Mouse (Mus musculus) cerebellum, adult (tissue): ENCODE results near the gene Ccdc27.
A peak's percentile ranks its signal among the peaks of the same experiment; 100 is the strongest.

Source experiments
- ATAC-seq: cut with Nextera tagmentation; 2 replicates; pipeline ENCODE4 v1.9.2; 2017; ENCODE audit warnings: mild to moderate bottlenecking, moderate library complexity, mixed read lengths; ENCODE audit not compliant: insufficient number of reproducible peaks, low FRiP score, low TSS enrichment

Ccdc27 gene

GRCm38 (mm10) chr4:154026441-154026761 is 16.1 kb downstream of the Ccdc27 start:
- ATAC-seq: no peak

- peak; percentile 50; the same call in 1 of the 2 replicates for ATAC-seq
These were observed 16.6 kb downstream of the Ccdc27 start, which contains the start of gene Smim1 for GRCm38 (mm10) chr4:154025641-154026440. Smim1 (minus strand) TSS chr4:154026230.

- no peak for ATAC-seq
These were observed 17.6 kb downstream of the Ccdc27 start for GRCm38 (mm10) chr4:154024729-154025521.

GRCm38 (mm10) chr4:154023754-154024601 is 18.5 kb downstream of the Ccdc27 start:
- no peak for ATAC-seq

GRCm38 (mm10) chr4:154022844-154023243 is 19.6 kb downstream of the Ccdc27 start:
- ATAC-seq: no peak

GRCm38 (mm10) chr4:154022407-154022806 is 20.1 kb downstream of the Ccdc27 start:
- ATAC-seq: no peak

- ATAC-seq: no peak
These were observed 21.0 kb downstream of the Ccdc27 start for GRCm38 (mm10) chr4:154021432-154021831.

GRCm38 (mm10) chr4:154019571-154019970 is 22.9 kb downstream of the Ccdc27 start:
- no peak for ATAC-seq

GRCm38 (mm10) chr4:154015476-154015875 is 27.0 kb downstream of the Ccdc27 start:
- no peak for ATAC-seq

- ATAC-seq: no peak
These were observed 30.2 kb downstream of the Ccdc27 start for GRCm38 (mm10) chr4:154012132-154012882.

GRCm38 (mm10) chr4:154011646-154012089 is 30.8 kb downstream of the Ccdc27 start, which contains the start of gene Lrrc47:
Lrrc47 (plus strand) TSS chr4:154011731.
- peak; percentile 91 for ATAC-seq

GRCm38 (mm10) chr4:154010907-154011645 is 31.4 kb downstream of the Ccdc27 start:
- 0 out of 2 replicates have a peak, but pooled peaks have one; percentile 19 for ATAC-seq

GRCm38 (mm10) chr4:154007759-154008158 is 34.7 kb downstream of the Ccdc27 start:
- ATAC-seq: no peak

- ATAC-seq: no peak
These were observed 36.2 kb downstream of the Ccdc27 start for GRCm38 (mm10) chr4:154006264-154006663.

- no peak for ATAC-seq
These were observed 37.0 kb downstream of the Ccdc27 start for GRCm38 (mm10) chr4:154005488-154005887.

- no peak for ATAC-seq
These were observed 49.0 kb downstream of the Ccdc27 start for GRCm38 (mm10) chr4:153993505-153993904.

- no peak for ATAC-seq
These were observed 49.8 kb downstream of the Ccdc27 start for GRCm38 (mm10) chr4:153992715-153993114.

GRCm38 (mm10) chr4:153980470-153980869 is 62.0 kb downstream of the Ccdc27 start:
- ATAC-seq: no peak

GRCm38 (mm10) chr4:153979243-153979642 is 63.2 kb downstream of the Ccdc27 start:
- no peak for ATAC-seq
